Mouse (Mus musculus): ENCODE data around the gene Ggt6. TPM values are rescaled to one million over a fixed set of nuclear protein-coding genes. Genes with fewer than 3 reads are reported as not detected.
A peak's percentile ranks its signal among the peaks of the same experiment; 100 is the strongest.

The Ggt6 gene
- total RNA-seq, 2 experiments from 2014 or later, result not detected

DNA sequence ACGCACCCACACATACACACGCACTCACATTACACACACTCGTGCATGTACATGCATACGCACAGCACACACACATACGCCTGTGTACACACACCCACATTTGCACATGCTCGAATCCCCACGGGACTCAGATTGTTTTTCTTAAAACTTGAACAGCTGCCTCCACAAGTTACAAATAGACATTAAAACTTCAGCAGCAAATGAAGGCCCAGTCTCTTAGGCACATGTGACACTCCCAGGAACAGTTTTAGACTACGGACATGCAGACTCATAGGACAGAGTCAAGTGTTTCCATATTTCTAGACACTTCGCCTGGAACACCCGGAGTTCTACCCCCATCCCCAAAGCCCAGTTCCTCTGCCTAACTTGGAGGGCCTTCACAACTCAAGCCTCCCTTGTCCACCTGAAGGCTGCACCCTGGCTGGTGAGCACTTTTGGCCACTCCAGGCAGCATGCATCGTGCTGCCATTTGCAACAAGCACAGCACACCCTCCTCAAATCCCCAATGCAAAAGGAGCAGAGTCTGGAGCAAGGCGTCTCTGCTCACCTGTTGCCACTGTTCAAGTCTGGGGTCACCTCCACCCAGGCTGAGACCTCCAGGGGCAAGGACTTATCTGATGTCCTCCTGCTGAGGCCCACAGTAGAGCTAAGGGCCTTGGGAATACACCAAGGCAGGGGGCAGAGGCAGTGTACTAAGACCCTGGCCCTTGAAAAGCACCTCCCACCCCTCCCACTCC is 25.5 kb upstream of the Ggt6 start:
- DNase-seq (ENCODE audit: extremely low spot score in 1 of 2, low spot score in 2 of 2), result no peak
- intact Hi-C loops (cut with DNase I), result no loop called here

DNA sequence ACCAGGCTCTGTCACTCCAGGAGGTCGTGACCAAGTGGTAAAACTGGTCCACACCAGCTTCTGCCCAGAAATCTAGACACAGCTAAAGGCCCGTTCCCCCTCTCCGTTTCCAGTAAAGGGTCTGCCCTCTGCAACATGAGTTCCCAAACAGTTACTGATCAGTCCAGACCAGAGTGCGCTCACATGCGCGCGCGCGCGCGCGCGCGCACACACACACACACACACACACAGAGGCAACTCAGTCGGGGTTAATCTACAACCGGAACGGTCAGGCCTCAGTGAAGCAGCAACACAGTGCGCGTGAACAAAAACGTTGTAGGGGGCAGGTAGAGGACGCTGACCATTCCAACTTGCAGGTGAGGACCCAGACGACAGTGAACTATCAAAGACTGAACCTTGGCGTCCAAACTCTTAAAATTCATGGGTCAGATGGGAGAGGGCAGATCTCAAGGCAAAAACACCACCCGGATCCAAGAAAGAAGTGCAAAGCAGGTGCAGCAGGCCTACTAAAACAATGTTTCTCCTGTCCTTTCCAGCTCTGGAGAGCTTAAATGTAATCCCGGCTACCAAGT is 24.7 kb upstream of the Ggt6 start:
- no peak for DNase-seq (ENCODE audit: extremely low spot score in 1 of 2, low spot score in 2 of 2)
- intact Hi-C loops (cut with DNase I), result no loop called here

DNA sequence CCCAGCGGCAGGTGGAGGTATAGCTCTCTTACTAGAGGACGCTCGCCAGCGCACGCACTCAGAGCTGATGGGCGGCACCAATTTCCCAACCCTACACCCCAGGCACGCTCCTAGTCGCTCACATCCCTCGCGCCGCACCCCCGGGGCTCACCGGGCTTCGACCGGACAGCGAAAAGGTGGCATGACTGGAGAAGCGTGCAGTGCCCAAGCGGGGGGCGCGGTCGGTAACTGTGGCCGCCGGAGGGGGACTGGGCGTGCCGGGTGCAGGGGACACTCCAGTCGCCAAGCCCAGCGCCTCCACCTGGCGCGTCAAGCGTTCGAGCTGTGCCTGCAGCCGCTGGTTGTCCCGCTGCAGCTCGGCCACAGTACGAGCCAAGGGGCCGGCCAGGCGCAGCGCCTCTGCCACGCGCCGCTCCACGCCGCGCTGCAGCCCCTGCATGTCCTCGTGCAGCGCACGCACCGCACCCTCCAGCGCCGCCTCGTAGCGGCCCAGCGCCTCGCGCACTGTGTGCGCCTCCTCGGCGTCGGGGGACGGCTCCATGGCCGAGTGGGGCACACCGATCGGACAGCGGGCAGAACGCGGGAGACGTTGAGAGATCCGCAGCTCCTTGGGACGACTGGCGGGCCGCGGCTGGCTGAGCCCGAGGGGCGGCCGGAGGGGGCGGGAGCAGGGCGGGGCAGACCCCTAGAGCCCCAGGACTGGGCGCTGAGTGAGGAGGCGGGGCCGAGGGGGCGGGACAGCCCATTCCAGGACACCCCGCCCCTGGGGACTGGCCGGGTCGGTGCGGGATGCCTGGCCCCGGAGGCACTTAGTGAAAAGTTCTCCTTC is 24.0 kb upstream of the Ggt6 start, which contains the start of gene Smtnl2:
Smtnl2 (minus strand) TSS at position 621 of the 829 bp plus-strand sequence.
- intact Hi-C loops (cut with DNase I), result no loop called here
- peak; percentile 18 to 90 for DNase-seq (ENCODE audit: extremely low spot score in 1 of 2, low spot score in 2 of 2)

DNA sequence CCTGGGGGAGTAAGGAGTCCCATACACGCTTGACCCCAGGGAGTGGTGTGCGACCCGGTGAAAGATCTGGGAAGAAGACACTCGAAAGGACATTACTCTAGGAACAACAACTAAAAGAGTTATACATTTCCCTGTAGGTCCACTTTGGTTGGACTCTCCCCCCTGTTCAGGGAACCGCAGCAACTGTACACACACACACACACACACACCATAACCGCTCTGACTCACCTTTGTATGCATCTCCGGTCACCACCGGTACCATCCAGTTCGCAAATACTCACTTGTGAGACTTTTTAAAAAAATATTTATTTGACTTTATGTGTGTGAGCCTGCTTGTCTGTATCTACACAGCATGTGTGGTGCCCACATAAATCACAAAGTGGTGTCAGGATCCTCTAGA is 23.4 kb upstream of the Ggt6 start:
- intact Hi-C loops (cut with DNase I), result no loop called here
- DNase-seq (ENCODE audit: extremely low spot score in 1 of 2, low spot score in 2 of 2), result no peak

DNA sequence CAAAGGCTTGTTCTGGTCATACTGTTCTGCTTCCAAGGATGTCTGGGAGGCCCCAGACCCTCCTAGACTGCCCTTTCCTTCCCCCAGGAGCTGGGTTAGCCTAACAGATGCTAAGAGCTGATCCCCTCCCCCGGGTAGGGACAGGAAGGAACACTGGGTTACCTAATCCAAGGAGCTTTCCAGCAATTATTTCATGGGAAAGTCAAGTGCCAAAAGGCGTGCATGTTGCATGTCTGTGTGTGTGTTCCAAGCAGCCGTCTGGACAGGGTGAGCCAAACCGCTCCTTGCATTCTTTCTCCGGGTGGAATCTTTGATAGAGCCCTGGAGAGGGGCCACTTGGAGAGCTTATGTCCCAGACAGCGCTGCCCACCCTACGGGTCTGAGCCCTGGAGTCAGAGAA is 22.3 kb upstream of the Ggt6 start:
- DNase-seq (ENCODE audit: extremely low spot score in 1 of 2, low spot score in 2 of 2), result no peak
- intact Hi-C loops (cut with DNase I), result no loop called here

DNA sequence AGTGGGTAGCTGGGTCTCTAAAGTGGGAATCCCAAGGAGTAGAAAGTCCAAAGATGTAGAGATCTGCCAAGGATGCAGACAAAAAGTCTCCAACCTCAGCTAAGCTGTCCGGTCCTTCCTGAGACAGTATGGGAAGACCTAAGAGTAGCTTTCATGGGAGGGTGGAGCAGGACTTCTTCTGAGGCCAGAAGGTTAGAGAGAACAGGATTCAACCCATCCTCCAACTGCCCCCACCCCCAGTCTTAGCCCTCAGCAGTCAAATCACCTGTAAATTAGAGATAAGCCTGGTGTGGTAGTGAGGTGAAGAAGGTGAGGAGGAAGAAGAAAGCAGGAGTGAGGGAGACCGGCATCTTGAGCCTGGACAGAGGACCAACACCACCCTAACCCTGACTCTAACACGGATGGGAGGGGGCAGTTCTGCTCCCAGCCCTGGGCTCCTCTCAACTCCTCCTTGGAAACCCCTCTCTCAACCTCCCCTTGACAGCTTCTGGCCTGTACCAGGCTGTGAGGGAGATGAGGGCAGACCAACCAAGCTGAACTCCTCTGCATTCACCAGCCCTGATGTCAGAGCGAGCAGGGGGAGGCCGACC is 21.6 kb upstream of the Ggt6 start:
- no peak for DNase-seq (ENCODE audit: extremely low spot score in 1 of 2, low spot score in 2 of 2)
- intact Hi-C loops (cut with DNase I), result no loop called here

DNA sequence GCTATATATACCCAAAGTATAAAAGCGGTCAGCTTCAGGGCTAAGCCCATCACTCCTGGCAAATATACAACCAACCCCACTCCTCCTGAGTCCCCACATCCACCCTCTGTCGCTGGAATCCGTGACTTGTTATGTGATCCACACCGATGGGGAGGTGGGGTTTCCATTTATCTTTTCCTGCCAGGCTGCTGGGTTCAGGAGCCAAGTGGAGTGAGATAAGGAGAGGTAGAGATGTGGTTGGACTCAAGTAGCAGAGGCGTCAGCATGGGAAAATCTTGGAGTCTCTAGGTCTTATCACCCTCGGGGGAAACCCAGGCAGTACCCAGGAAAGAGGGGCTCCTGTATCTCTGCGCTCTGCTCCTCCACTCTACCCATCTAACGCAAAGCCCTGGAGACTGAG is 20.2 kb upstream of the Ggt6 start:
- intact Hi-C loops (cut with DNase I), result no loop called here
- no peak for DNase-seq (ENCODE audit: extremely low spot score in 1 of 2, low spot score in 2 of 2)

DNA sequence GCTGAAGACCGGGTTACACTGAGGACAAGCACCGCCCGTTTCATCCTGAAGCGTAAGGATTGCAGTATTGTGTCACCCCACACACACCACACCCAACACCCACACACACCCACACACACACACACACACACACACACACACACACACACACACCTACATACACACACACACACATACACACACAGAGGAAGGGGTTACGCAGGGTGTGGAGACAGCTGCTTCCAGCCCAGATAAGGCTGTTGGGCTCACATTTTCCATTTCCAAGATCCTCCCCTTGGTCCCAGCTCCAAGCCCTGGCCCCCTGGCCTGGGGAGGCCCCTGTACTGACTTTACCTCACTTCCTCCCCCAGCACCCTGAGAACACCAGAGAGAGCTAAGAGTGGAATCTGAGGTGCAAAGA is 18.7 kb upstream of the Ggt6 start:
- intact Hi-C loops (cut with DNase I), result no loop called here

DNA sequence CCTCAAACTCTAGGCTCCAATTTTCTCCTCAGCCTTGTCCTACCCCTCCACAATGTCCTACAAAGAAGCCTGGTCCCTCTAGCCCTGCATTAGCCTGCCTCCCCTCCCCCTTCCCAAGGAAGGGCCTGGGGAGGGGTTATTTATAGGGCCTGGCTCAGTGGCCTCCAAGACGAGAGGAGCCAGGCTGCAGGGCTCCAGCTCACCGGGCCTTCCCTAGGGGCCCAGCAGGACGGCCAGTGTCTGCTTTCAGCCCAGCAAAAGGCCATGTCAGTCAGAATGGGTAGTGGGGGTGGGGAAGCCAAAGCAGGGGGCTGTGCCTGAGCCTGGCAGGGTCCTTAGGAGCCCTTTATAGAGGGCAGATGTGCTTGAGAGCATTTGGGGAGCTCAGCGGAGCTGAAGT is 17.9 kb upstream of the Ggt6 start:
- intact Hi-C loops (cut with DNase I), result no loop called here

More for the DNA sequence above, 18.7 kb upstream of the Ggt6 start:
- no peak for DNase-seq (ENCODE audit: extremely low spot score in 1 of 2, low spot score in 2 of 2)

DNA sequence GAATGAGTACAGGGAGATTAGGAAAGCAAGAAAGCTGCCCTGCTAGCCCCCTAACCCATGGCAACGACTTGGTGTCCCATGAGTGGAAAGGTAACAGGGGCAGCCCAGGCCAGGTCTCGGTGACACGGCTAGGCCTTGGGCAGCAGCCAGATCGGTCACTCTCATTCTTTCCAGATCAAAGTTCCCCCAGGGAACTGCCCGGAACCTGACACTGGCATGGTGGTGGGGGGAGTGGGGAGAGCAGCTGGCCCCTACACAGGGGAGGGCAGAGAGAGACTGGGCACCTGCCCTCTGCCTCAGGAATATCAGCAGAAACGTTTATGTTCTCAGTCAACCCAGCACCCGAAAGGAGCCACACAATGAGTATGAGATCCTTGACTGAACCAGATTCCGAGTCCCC is 17.1 kb upstream of the Ggt6 start:
- intact Hi-C loops (cut with DNase I), result no loop called here

More for the DNA sequence above, 17.9 kb upstream of the Ggt6 start:
- DNase-seq (ENCODE audit: extremely low spot score in 1 of 2, low spot score in 2 of 2), result no peak

DNA sequence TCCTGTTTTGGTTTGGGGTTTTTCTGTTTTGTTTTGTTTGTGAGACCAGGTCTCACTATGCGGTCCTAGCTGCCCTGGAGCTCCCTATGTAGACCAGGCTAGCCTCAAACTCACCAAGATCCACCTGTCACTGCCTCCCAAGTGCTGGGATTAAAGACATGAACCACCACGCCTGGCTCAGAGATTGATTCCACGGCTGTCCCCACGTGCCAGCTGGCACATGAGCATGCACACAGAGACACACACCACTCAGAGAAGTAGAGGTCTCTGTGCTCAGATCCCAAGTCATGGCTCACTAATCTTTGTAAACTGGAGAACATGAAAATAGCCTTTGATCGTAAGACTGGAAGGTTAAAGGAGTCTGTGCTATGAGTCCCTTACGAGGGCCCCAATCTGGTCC is 16.3 kb upstream of the Ggt6 start:
- intact Hi-C loops (cut with DNase I), result no loop called here
- no peak for DNase-seq (ENCODE audit: extremely low spot score in 1 of 2, low spot score in 2 of 2)

More for the DNA sequence above, 17.1 kb upstream of the Ggt6 start:
- DNase-seq (ENCODE audit: extremely low spot score in 1 of 2, low spot score in 2 of 2), result no peak

DNA sequence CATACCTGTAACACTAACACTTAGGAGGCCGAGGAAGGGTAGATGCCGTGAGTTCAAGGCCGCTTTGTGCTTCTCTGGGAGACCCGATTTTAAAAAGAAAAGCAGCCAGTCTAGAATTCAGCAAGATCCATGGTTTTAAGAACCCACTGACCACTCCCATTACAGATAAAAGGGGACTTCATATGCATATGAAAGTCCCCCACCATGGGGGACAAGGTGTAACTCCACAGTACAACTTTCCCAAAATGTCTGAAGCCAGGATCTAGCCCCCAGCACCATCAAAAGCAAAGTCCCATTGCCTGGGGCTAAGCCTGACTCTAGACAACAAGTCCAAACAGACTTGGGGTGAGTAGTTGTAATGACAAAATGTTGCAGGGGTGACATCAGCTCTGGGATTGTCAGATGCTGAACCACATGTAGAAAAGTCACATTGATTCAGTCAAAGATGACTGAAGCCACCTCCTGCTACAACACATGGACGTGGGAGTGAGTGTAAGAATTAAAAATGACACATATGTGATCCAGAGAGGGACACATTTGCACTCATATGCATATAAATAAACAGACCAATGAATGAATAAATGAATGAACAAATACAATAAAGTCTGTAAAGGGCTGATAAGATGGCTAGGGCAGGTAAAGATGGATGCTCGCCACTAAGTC is 14.7 kb upstream of the Ggt6 start:
- intact Hi-C loops (cut with DNase I), result no loop called here
- no peak for DNase-seq (ENCODE audit: extremely low spot score in 1 of 2, low spot score in 2 of 2)

DNA sequence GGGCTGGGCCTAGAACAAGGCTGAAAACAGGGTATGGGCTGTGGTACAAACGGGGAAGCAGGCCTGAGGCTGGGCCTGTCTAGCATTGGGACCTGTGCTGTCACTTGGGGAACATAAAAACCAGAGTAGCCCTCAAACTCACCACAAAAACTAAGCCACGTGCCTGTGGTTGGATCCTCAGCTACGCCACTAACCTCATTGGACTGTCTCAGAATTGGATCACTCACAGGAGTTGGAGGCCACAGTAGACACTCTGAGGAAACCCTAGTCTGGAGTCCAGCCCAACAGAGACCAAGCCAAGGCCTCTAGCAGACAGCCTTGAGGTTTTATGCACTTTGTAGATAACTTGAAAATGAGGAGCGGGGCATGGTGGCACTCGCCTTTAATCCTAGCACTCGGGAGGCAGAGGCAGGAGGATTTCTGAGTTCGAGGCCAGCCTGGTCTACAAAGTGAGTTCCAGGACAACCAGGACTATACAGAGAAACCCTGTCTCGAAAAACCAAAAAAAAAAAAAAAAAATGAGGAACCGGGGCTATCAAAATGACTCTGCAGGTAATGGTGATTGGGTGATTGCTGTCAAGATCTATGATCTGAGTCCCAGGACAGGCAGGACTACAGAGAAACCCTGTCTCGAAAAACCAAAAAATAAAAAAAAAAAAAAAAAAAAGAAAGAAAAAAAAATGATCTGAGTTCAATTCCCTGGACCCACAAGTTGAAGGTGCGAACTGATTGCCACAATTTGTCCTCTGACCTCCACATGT is 13.6 kb upstream of the Ggt6 start:
- intact Hi-C loops (cut with DNase I), result no loop called here
- no peak for DNase-seq (ENCODE audit: extremely low spot score in 1 of 2, low spot score in 2 of 2)

DNA sequence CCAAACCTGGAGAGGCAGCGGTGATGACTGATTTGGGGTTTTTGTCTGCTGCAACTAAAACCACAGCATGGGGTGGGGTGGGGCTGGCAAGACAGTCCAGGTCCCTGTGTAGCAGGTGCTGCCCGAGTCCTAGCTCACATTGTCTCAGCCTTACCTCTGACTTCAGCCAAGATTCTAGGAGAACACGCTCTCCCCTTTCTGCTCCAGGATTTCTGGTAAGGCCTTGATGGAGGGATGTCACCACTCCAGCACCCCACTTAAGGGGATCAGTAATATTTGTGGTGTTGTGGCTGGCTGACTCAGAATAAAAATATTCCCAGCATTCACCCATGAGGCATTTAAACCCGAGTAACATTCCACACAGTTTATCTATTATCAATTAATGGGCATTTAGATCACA is 11.6 kb upstream of the Ggt6 start:
- intact Hi-C loops (cut with DNase I), result no loop called here
- no peak for DNase-seq (ENCODE audit: extremely low spot score in 1 of 2, low spot score in 2 of 2)

DNA sequence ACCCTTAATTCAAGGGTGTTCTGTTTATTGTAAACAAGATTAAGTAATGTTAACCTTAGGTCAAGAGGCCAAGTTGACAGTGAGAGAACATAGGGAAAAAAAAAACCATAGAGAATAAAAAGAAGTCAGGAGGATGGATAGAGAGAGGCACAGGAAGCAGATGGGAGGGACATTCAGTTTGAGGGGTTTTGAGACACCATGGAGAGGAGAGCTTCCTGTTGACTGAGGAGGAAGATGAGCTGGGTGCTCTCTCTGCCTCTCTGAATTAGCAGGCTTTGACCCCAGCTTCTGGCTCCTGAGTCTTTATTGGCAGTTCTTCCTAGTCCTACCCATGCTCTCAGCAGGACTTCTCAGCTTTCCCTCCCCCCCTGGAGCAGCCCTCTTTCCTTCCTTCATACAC is 10.1 kb upstream of the Ggt6 start:
- intact Hi-C loops (cut with DNase I), result loop anchor here (5.0 kb wide), 1 partner anchor 1088 kb away; no protein-coding TSS in a partner anchor
- no peak for DNase-seq (ENCODE audit: extremely low spot score in 1 of 2, low spot score in 2 of 2)

DNA sequence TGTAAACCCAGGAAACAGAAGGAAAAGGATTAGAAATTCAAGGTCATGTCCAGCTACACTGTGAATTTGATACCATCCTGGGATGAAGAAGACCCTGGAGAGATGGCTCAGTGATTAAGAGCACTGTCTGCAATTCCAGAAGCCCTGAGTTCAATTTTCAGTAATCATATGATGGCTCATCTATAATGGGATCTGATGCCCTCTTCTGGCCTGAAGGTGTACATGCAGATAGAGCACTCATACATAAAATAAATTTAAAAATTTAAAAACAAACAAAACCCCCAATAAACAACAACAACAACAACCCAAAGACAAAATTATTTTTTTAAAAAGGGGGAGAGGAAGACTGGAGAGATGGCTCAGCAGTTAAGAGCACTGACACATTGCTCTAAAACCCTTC is 8.4 kb upstream of the Ggt6 start:
- intact Hi-C loops (cut with DNase I), result loop anchor here (5.0 kb wide), 1 partner anchor 1090 kb away; no protein-coding TSS in a partner anchor

DNA sequence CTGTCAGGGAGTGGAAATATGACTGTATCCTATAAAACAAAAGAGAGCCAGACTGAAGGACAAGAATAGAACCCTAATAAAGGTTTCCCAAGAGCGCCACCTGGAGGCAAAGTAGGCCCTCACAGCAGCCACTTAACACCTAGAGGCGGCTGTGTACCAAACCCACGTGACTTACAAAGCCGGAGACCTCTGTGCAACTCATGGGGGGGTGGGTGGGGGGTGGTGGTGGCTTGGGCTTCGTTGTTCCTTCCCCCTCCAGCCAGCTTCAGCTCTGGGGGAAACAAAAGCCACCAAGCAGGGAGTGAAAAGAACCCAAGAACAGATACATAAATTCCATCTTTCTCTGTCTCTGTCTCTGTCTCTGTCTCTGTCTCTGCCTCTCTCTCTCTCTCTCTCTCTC is 6.6 kb upstream of the Ggt6 start:
- intact Hi-C loops (cut with DNase I), result loop anchor here (2.0 to 5.0 kb wide), 3 partner anchors 86 to 1091 kb away; no protein-coding TSS in a partner anchor
- peak; percentile 66 to 83 for DNase-seq (ENCODE audit: extremely low spot score in 1 of 2, low spot score in 2 of 2)

More for the DNA sequence above, 8.4 kb upstream of the Ggt6 start:
- no peak for DNase-seq (ENCODE audit: extremely low spot score in 1 of 2, low spot score in 2 of 2)

DNA sequence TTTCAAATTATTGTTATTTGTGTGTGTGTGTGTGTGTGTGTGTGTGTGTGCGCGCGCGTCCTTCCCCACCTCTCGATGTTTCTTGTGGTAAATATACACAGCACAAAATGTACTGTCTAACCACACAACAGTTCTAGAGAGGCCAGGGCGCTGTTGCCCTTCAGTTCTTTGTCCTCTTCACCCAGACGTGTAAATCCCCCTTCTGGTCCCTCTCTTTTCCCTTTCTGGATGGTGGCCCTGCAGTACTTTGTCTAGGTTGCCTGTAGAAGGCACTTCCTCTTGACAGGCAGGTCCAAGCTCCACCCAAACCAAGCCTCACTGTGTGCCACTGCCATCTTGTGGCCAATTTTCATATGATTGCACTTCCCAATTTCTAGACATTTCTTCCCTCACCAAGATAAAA is 6.0 kb upstream of the Ggt6 start:
- DNase-seq (ENCODE audit: extremely low spot score in 1 of 2, low spot score in 2 of 2), result peak; percentile 75 to 78
- intact Hi-C loops (cut with DNase I), result loop anchor here (2.0 to 5.0 kb wide), 3 partner anchors 86 to 1092 kb away; no protein-coding TSS in a partner anchor
